Mouse (Mus musculus) small intestine, adult 2 months (tissue): Measurements from ENCODE around the gene Atf7ip2.

Experiments used
- CTCF ChIP-seq: fragments of 200-500 bp; IDR thresholded peaks from 2 replicates; pipeline ENCODE4 v1.5.1; 2012; ENCODE audit warnings: low read depth, mild to moderate bottlenecking, control low read depth, inconsistent platforms, low read length, moderate library complexity, mixed read lengths; ENCODE audit not compliant: insufficient replicate concordance, insufficient read length; ENCODE audit errors: extremely low read depth
- POLR2A ChIP-seq: fragments of 200-500 bp; IDR thresholded peaks from 2 replicates; pipeline ENCODE4 v1.6.1; 2012; ENCODE audit warnings: low read depth, mild to moderate bottlenecking, control low read depth, inconsistent platforms, low read length, moderate library complexity

- TF ChIP-seq CTCF (no peak), POLR2A (no peak)
These were observed 21.2 kb upstream of the Atf7ip2 start for GRCm38 (mm10) chr16:10171276-10171675.
